Mouse (Mus musculus): ENCODE results near the gene Camk2g.

GRCm38 (mm10) chr14:20790996-20791395 lies 2.9 kb downstream of the Camk2g start:
- no peak for TF ChIP-seq CTCF (IDR thresholded peaks at IDR 0.05; ENCODE audit: borderline replicate concordance, insufficient read depth, low read depth, low read length)
- TF ChIP-seq POLR2A (IDR thresholded peaks at IDR 0.05; ENCODE audit: borderline replicate concordance, insufficient read depth, low read length) = no peak
